Mouse (Mus musculus) intestine, embryonic 16.5 days (tissue): Measurements from ENCODE around the gene Stx5a. TPM values are rescaled to one million over a fixed set of nuclear protein-coding genes. Genes with fewer than 3 reads are reported as not detected.

Experiments
- ATAC-seq: fragments of 200-750 bp; cut with Nextera tagmentation; 2 replicates; pipeline ENCODE4 v1.8.0; 2017; ENCODE audit warnings: moderate TSS enrichment, moderate library complexity
- H3K27ac ChIP-seq: fragments of 300-500 bp; sonication (generic); 2 replicates; pipeline ENCODE4 v1.5.1; 2014; ENCODE audit warnings: mild to moderate bottlenecking, low read length
- H3K27me3 ChIP-seq: fragments of 300-500 bp; sonication (generic); replicated peaks from 2 replicates; pipeline ENCODE4 v1.6.1; 2014; ENCODE audit warnings: low read length, control low read depth, mixed read lengths; ENCODE audit not compliant: control insufficient read depth, insufficient read depth
- H3K36me3 ChIP-seq: fragments of 300-500 bp; sonication (generic); 2 replicates; pipeline ENCODE4 v1.6.1; 2014; ENCODE audit warnings: low read length, control low read depth; ENCODE audit not compliant: control insufficient read depth, insufficient read depth
- H3K4me1 ChIP-seq: fragments of 300-500 bp; sonication (generic); 2 replicates; pipeline ENCODE4 v1.6.1; 2014; ENCODE audit warnings: low read length, control low read depth, mixed read lengths; ENCODE audit not compliant: control insufficient read depth, insufficient read depth
- H3K4me2 ChIP-seq: fragments of 300-500 bp; sonication (generic); 2 replicates; pipeline ENCODE4 v1.6.1; 2014; ENCODE audit warnings: low read depth, low read length, control low read depth
- H3K4me3 ChIP-seq: fragments of 300-500 bp; sonication (generic); 2 replicates; pipeline ENCODE4 v1.5.1; 2014; ENCODE audit warnings: mild to moderate bottlenecking, low read length
- H3K9ac ChIP-seq: fragments of 300-500 bp; sonication (generic); 2 replicates; pipeline ENCODE4 v1.6.1; 2014; ENCODE audit warnings: low read depth, low read length
- H3K9me3 ChIP-seq: fragments of 300-500 bp; sonication (generic); 2 replicates; pipeline ENCODE4 v1.6.1; 2016; ENCODE audit warnings: low read length, control low read depth; ENCODE audit not compliant: control insufficient read depth
- WGBS: fragments of 180-500 bp; shearing (Covaris S2); extraction: QIAGEN DNeasy Blood & Tissue Kit; methylation state at CpG from one replicate; pipeline ENCODE4 v1.1.7; 2014; 5-methylcytosine and 5-hydroxymethylcytosine counted together
- polyA plus RNA-seq: library from polyadenylated mRNA; unstranded; fragments of >200 nt; fragmentation: Nextera tagmentation; extraction: Ambion mirVana; gene quantifications from 2 replicates; pipeline ENCODE4 v1.2.1, GENCODE M21; 2015

Gene Stx5a
- polyA plus RNA-seq, 1 experiment from 2014 or later: 124 TPM

DNA sequence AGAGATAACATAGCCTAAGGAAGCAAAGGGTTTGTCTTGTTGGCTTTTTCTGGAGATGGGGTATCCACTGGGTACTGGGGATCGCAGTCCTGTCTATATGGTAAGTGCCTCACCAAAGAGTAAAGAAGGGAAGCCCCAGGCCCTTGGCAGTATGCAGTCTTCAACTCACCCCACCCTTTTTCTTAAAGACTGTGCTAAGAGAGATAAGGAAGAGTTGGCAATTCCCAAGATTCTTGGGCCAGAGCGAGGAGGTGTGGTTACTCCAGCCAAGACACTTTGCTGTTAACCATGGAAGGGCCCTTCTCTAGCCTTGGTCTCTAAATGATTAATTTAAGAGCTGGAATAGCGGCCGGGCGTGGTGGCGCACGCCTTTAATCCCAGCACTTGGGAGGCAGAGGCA lies 34.3 kb upstream of the Stx5a start:
- no peak overlapping the region for H3K27ac ChIP-seq
- no peak for ATAC-seq
- peaks cover 29% of the 10 kb centered on the region; the same call in 1 of the 2 replicates for H3K36me3 ChIP-seq
- H3K4me2 ChIP-seq: no peak overlapping the region
- no peaks in the 10 kb centered on the region for H3K9me3 ChIP-seq
- WGBS: 94% methylated on average over 7 of the region's 7 CpGs
- H3K9ac ChIP-seq: no peak overlapping the region
- H3K4me3 ChIP-seq: no peak overlapping the region
- H3K27me3 ChIP-seq: no peaks in the 10 kb centered on the region
- peaks cover 23% of the 10 kb centered on the region for H3K4me1 ChIP-seq

DNA sequence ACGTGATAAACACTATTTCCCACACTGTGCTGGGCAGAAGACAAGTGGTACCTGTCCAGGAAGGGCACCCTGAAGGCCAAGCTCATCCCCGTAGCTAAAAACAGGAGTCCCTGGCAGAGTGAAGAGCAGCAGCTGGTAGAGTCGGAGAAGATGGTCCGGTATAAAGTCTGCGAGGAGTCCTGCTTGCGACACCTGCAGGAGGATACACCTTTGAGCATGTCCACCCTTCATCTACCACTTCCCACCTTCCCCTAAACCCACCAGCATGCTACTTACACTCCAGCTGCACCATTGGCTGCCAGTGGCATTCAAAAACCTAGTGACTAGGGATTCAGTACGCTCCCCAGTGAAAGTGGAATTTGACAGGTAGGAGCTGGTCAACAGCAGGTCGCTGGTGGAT lies 32.3 kb upstream of the Stx5a start:
- Histone ChIP-seq H3K4me2 (no peak overlapping the region), H3K27ac (0 out of 2 replicates have a peak overlapping the region, but pooled peaks have one; percentile 8), H3K36me3 (peaks cover 30% of the 10 kb centered on the region; the same call in 1 of the 2 replicates), H3K4me3 (no peak overlapping the region), H3K9ac (no peak overlapping the region), H3K4me1 (peaks cover 29% of the 10 kb centered on the region), H3K27me3 (no peaks in the 10 kb centered on the region), H3K9me3 (no peaks in the 10 kb centered on the region)
- no peak for ATAC-seq
- 90% methylated on average over 8 of the region's 8 CpGs for WGBS

DNA sequence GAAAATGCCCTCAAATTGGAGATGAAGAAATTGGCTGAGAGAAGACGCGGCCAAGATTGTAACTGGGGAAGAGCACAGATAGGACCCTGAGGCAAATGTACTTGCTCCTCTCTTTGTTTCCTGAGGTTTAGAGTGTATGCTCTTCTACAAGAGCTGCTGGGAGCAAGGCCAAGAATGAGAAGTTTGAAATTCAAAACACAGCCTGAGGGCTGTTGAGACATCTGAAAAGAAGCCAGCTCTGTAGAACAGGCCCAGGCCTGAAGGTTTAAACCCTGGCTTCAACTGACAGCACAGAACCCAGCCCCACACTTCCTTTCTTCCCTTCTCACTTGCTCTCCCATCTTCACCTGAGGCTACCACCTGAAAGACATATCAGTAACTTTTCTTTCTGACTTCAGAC lies 31.2 kb upstream of the Stx5a start:
- peak overlapping the region; percentile 22; the same call in 1 of the 2 replicates for H3K9ac ChIP-seq
- no peak overlapping the region for H3K4me3 ChIP-seq
- 89% methylated on average over 2 of the region's 2 CpGs for WGBS
- peak overlapping the region; percentile 30; the same call in 1 of the 2 replicates for H3K27ac ChIP-seq
- ATAC-seq: no peak
- peaks cover 33% of the 10 kb centered on the region for H3K4me1 ChIP-seq
- no peak overlapping the region for H3K4me2 ChIP-seq
- H3K36me3 ChIP-seq: peaks cover 30% of the 10 kb centered on the region; the same call in 1 of the 2 replicates
- H3K27me3 ChIP-seq: no peaks in the 10 kb centered on the region
- no peaks in the 10 kb centered on the region for H3K9me3 ChIP-seq

DNA sequence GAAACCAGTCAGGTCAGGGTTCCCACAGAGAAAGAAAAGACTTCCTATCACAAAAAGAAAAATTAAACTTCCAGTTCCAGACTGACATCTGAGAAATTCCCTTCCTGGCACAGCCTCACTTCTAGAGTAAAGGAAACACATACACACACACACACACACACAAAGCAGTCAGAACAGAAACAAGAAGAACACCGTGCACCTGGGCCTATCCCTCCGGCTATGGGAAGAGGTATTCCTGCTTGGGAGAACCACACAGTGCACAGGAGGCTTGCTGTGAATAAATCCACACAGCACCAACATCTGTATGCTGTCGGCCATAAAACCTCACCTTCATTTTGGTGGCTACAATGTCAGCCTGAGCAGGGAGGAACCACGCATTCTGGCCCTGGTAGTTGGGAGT lies 29.7 kb upstream of the Stx5a start:
- Histone ChIP-seq H3K4me1 (peaks cover 33% of the 10 kb centered on the region), H3K9ac (peak overlapping the region; percentile 95), H3K27me3 (no peaks in the 10 kb centered on the region), H3K27ac (0 out of 2 replicates have a peak overlapping the region, but pooled peaks have one; percentile 28), H3K4me3 (peak overlapping the region; percentile 91), H3K36me3 (peaks cover 30% of the 10 kb centered on the region; the same call in 1 of the 2 replicates), H3K9me3 (no peaks in the 10 kb centered on the region), H3K4me2 (peak overlapping the region; percentile 63)
- ATAC-seq: no peak
- WGBS: 62% methylated on average over 4 of the region's 4 CpGs

DNA sequence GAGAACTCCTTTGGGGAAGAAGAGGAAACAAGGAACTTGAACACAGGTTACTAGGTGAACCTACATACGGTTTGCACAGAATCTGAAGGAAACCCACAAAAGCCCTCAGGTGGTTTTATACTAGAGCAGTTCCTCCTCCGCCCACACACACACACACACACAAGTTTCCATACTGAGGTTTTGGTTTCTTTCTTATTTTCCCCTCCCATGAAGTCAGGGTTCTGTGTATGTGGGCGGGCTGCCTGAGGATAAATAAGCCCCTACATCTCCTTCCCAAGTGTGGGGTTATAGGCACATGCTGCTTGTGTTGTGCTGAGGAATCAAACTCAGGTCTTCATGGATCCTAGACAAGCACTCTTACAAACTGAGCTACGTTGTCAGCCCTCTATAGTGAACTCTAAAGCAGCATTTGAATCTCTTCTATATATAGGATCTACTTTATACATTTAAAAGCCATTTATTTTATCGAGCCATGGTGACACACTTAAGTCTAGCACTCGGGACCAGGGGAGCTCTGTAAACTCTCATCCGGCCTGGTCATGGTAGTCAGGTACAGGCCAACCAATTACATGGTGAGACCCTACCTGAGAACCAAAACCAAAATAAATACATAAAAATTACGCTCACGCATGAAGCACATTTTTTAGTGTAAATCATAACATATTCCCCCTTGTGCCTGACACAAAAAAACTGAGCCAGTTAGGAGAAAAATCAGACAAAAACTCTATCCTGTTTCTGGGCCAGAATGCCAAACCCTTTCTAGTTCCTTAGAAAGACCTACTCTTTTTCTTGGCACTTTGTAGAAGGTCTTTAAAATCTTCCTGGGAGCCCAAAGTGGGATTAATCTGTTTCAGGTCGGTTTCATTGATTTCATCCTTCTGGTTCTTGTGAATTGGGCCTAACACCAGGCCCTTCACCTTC lies 29.0 kb upstream of the Stx5a start:
- peak overlapping the region; percentile 96 for H3K27ac ChIP-seq
- H3K9ac ChIP-seq: peak overlapping the region; percentile 95
- ATAC-seq: no peak
- WGBS: 44% methylated on average over 10 of the region's 10 CpGs
- H3K9me3 ChIP-seq: no peaks in the 10 kb centered on the region
- H3K27me3 ChIP-seq: no peaks in the 10 kb centered on the region
- H3K36me3 ChIP-seq: peaks cover 24% of the 10 kb centered on the region; the same call in 1 of the 2 replicates
- H3K4me1 ChIP-seq: peaks cover 33% of the 10 kb centered on the region
- H3K4me2 ChIP-seq: peak overlapping the region; percentile 63
- H3K4me3 ChIP-seq: peak overlapping the region; percentile 91

DNA sequence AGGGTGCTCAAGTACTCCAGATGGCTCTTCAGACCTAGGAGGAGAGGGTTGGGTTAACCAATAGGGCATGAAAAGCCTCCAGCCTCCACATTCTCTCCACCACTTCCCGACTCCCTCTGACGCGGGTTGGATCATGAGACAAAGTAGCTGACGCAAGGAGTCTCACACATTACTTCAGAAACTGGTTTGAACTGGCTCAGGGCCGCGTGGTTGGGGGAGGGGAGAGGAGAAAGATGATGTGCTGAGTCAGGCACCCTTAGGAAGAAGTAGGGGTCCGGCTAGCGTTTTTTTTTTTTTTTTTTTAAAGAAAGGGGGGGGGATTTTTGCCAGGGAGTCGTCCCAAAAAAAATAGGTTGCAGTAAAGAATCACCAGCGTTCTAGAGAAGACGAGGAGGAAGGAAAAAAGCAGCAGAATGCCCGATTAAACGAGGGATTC lies 28.3 kb upstream of the Stx5a start:
- Histone ChIP-seq H3K27me3 (no peaks in the 10 kb centered on the region), H3K4me3 (peak overlapping the region; percentile 91), H3K36me3 (peaks cover 21% of the 10 kb centered on the region; the same call in 1 of the 2 replicates), H3K9ac (peak overlapping the region; percentile 95), H3K27ac (peak overlapping the region; percentile 96), H3K9me3 (no peaks in the 10 kb centered on the region), H3K4me1 (peaks cover 33% of the 10 kb centered on the region), H3K4me2 (peak overlapping the region; percentile 63)
- ATAC-seq: peak; percentile 49
- under 1% methylated on average over 13 of the region's 13 CpGs for WGBS

DNA sequence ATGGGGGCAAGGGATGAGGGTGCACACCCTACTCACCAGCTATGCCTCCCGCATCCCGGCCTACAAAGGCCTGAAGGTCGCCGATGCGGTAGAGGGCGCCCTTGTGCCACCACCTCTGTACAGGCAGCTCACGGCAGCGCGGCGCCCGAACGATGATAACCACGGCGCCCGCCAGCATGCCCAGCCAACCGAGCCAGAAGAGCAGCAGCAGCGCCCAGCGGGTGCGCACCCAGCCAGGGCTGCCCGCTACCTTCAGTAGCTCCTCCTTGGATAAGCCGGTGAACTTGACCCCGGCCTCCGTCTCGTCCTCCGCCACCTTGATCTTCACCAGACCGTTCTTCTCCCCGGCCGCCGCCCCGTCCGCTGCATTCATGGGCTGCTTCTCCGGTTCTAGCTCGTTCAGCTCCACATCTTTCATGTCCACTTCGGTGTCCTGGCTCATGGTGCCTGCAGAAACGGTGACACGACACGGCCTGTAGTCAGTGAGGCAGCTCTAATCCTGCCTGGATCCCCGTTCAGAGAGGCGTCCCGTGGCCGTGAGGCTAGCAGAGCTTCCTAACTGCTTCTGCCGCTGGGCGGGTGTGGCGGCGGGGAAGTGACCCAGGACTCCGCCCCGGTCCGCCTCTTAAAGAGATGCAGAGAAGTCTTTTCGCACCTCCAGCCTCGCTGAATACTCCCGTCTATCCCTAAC lies 27.8 kb upstream of the Stx5a start:
- H3K36me3 ChIP-seq: peaks cover 16% of the 10 kb centered on the region; the same call in 1 of the 2 replicates

DNA sequence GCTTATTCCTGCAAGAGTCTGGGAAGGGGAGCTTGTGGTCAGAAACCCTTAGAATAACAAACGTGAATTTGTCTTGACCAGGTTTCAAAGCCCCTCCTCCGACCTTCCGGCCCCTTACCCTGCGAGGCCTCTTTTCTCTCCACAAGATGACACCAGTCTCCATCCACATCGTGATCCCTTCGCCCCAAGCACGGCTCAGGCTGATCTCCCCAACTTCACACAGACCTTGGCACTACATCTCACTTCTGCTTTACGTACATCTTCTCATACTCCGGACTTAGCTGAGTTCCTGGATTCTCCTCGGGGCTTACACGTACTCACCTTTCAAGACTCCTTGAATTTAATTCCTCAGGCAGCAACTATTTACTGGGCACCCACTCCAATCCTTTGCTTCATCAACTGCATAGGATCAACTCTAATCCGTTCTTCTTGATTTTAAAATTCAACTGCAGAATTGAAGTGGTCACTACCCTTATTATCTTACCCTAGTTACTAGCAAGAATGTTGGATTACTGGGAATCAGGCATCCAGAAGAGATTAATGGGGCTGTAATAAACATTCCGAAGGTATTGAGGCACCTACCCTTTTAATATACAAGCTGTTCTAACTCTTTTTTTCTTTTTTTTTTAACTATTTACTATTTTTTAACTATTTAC lies 27.1 kb upstream of the Stx5a start:
- H3K9ac ChIP-seq: peak overlapping the region; percentile 95
- H3K27ac ChIP-seq: peak overlapping the region; percentile 96
- WGBS: 7% methylated on average over 13 of the region's 13 CpGs
- ATAC-seq: peak; percentile 24
- H3K36me3 ChIP-seq: peaks cover 13% of the 10 kb centered on the region; the same call in 1 of the 2 replicates
- H3K4me2 ChIP-seq: peak overlapping the region; percentile 63
- H3K27me3 ChIP-seq: no peaks in the 10 kb centered on the region
- H3K9me3 ChIP-seq: no peaks in the 10 kb centered on the region
- H3K4me1 ChIP-seq: peaks cover 33% of the 10 kb centered on the region
- peak overlapping the region; percentile 91 for H3K4me3 ChIP-seq

More for the DNA sequence above, 27.8 kb upstream of the Stx5a start:
- ATAC-seq: peak; percentile 90
- peak overlapping the region; percentile 91 for H3K4me3 ChIP-seq
- H3K4me2 ChIP-seq: peak overlapping the region; percentile 63
- peaks cover 33% of the 10 kb centered on the region for H3K4me1 ChIP-seq
- no peaks in the 10 kb centered on the region for H3K9me3 ChIP-seq
- WGBS: under 1% methylated on average over 51 of the region's 51 CpGs
- peak overlapping the region; percentile 96 for H3K27ac ChIP-seq
- no peaks in the 10 kb centered on the region for H3K27me3 ChIP-seq
- H3K9ac ChIP-seq: peak overlapping the region; percentile 95
